Mouse (Mus musculus): ENCODE results near the gene Rps11.
"Not testable (repeated sequence)": the region's sequence is repeated elsewhere in the genome, so short reads cannot be mapped to it uniquely, and the experiment has no call there.

Rps11 gene

GRCm38 (mm10) chr7:45124224-45125143 lies at the start of gene Rps11:
Gene Rps11 (minus strand): TSS chr7:45124439.
- peak; percentile 99 for DNase-seq (ENCODE audit: low spot score)

DNA sequence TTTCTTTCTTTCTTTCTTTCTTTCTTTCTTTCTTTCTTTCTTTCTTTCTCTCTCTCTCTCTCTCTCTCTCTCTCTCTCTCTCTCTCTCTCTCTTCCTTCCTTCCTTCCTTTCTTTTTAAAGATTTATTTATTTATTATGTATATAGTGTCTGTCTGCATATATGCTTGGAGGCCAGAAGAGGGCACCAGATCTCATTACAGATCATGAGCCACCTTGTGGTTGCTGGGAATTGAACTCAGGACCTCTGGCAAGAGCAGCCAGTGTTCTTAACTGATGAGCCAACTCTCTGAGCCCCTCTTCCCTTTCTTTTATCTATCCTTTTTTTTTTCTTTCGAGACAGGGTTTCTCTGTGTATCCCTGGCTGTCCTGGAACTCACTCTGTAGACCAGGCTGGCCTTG lies 49.5 kb upstream of the Rps11 start:
- not testable (repeated sequence) for DNase-seq (ENCODE audit: low spot score)

GRCm38 (mm10) chr7:45172974-45173373 lies 48.7 kb upstream of the Rps11 start:
- no peak for DNase-seq (ENCODE audit: low spot score)

- DNase-seq (ENCODE audit: low spot score), result no peak
Observed at GRCm38 (mm10) chr7:45169495-45169894, 45.3 kb upstream of the Rps11 start.

DNA sequence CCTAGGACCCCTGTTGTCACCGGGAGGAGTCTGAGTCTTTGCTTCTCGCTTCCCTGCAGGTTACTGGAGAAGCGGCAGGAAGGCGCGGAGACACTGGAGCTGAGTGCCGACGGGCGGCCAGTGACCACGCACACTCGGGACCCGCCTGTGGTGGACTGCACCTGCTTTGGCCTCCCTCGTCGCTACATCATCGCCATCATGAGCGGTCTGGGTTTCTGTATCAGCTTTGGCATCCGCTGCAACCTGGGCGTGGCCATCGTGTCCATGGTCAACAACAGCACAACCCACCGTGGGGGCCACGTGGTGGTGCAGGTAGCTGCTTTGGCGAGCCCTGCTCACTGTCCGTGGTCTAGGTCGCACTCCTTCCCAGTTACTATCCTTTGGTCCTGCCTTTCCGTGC lies 44.4 kb upstream of the Rps11 start:
- no peak for DNase-seq (ENCODE audit: low spot score)

GRCm38 (mm10) chr7:45167761-45168445 lies 43.7 kb upstream of the Rps11 start:
- no peak for DNase-seq (ENCODE audit: low spot score)

DNA sequence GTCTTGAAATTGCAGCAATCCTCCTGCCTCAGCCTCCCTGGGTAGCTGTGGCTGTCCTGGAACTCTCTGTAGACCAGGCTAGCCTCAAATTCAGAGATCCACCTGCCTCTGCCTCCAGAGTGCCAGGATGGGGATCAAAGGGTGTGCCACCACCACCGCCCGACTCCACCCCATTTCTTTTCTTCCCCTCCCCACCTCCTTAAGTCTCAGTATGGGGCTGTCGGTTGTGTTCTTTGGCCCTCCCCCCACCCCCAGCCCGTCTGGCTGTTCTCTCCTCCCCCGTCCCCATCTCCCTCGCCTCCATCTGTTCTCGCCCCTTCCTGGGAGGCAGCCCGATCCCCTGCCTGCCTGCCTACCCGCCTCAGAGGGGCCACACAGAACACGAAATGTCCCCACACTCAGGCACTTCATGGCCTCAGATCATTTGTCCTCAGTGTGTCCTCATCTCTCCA lies 42.7 kb upstream of the Rps11 start:
- DNase-seq (ENCODE audit: low spot score), result no peak

DNA sequence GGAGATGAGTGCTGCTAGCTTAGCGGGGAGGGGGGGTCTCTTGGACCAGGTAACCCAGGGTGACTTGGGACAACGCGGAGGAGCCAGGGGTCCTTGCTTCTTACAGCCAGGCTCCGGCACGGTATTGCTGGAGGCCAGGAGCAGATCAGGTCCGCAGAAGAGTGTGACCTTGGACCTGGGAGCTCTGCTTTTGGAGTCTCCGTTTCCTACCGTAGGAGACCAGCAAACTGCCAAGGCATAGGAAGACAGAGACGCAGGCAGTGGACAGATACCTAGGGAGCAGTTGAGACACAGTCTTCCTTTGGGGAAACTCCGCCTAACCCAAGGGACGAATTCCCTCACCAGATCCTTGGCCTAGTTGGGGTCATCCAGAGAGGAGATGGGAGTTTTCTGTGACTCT lies 41.5 kb upstream of the Rps11 start:
- no peak for DNase-seq (ENCODE audit: low spot score)

GRCm38 (mm10) chr7:45164833-45165232 lies 40.6 kb upstream of the Rps11 start:
- no peak for DNase-seq (ENCODE audit: low spot score)

DNA sequence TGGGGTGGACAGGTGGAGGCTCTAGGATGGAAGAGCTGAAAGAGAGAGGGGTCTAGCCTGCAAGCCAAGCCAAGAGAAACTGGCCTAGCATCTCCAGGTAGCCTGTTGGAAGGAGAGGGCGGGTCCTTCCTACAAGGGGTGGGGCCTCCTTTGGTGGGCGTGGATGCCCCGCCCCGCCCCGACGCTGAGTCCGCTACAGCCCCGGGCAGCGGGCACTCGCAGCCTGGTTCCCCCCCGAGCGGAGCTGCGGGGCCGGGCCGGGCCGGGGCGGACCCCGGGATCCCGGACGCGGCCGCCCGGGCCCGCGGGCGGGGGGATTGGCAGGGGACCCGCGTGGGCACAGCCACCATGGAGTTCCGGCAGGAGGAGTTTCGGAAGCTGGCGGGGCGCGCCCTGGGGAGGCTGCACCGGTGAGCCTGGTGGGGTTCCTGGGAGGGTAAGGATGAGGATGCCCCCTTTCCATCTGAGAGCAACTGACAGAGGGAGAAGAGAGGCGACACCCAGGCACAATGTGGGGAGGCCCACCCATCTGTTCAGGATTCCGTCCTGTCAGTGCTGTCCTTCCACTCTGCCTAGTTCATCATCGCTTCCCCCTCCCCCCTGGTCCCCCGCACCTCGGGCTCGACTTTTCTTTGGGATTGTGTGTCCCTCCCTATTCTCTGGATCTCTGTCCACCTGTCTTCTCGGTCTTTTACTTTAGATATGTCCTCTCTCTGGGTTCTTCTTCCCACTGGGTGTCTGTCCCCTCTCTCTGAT lies 39.7 kb upstream of the Rps11 start, which contains the start of gene Slc17a7:
Gene Slc17a7 (plus strand): TSS at position 215 of the 756 bp plus-strand sequence.
- DNase-seq (ENCODE audit: low spot score), result no peak

- DNase-seq (ENCODE audit: low spot score), result no peak
Observed at GRCm38 (mm10) chr7:45162996-45163615, 38.9 kb upstream of the Rps11 start.

DNA sequence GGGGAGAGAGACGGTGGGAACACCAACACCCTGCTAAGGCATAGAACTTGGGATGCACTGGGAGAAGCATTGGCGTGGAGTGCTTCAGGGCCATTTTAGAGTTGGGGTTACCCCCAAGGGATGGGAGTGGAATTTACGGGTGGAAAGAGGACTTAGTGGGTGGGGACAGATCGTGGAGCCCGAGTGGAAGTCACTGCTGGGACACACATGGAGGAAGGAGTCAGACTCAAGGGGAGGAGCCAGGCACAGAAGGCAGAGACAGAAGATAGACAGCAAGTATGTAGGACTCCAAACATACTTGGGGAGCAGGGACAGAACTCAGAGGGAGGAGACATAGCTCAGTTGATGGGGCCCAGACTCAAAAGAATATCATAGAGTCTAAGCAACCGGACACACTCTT lies 38.3 kb upstream of the Rps11 start:
- DNase-seq (ENCODE audit: low spot score), result no peak

GRCm38 (mm10) chr7:45161612-45162473 lies 37.6 kb upstream of the Rps11 start:
- peak; percentile 89 for DNase-seq (ENCODE audit: low spot score)

- DNase-seq (ENCODE audit: low spot score), result no peak
Observed at GRCm38 (mm10) chr7:45160866-45161265, 36.6 kb upstream of the Rps11 start.

DNA sequence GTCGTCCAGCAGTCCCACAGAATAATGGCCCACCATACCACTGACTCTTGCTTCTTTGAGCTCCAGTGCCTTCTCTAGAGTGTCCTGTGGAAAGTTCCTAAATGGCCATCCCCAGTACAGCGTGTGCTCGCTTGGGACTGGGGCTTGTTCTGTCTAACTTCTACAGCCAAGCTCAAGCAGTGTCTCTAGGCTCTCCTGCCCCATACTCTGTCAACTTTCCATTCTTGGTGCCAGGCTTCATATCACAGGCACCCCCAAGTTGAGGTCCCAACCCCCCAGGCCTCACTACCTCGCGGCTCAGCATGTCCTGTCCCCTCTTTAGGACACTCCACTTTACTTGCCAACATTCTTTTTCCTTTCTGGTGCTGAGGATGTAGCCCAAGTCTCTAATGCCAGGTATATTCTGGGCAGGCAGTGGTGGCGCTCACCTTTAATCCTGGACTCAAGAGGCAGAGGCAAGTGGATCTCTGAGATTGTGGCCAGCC lies 36.1 kb upstream of the Rps11 start:
- no peak for DNase-seq (ENCODE audit: low spot score)

DNA sequence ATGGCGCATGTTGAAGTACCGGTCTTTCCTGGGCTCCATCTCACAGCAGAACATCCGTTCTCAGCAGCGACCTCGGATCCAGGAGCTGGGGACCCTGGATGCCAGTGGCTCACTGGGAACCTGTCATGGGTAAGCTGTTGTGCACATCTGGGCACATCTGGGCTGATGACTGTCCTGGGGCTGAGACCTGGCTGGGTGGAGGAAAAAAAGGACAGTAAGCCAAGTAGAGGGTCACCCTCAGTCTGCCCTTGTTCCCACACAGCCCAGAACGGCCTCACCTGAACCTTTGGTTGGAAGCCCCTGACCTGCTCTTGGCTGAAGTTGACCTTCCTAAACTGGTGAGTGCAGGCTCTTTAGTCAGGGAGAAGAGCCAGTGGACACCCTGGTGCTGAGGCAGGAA lies 34.8 kb upstream of the Rps11 start:
- no peak for DNase-seq (ENCODE audit: low spot score)

- DNase-seq (ENCODE audit: low spot score), result no peak
Observed at GRCm38 (mm10) chr7:45157459-45157858, 33.2 kb upstream of the Rps11 start.

- no peak for DNase-seq (ENCODE audit: low spot score)
Observed at GRCm38 (mm10) chr7:45156206-45156605, 32.0 kb upstream of the Rps11 start.

DNA sequence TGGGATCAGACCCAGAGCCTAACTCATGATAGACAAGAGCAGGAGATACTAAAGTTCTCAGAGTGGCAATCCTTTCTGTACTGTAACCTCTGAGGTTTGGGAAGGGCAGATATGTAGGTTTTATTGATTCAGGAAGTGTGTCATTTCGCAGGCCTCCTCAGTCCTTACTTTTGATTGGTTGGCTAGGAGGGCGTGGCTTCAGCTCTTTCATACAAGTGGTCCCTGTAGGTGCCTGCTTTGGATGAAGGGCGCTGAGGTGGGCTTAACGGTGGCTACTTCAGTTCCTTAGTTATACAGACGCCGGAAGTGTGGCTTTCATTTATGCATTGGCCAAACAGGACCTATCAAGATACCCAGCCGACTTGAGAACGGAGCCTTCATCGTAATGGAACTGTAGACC lies 31.4 kb upstream of the Rps11 start:
- DNase-seq (ENCODE audit: low spot score), result no peak

DNA sequence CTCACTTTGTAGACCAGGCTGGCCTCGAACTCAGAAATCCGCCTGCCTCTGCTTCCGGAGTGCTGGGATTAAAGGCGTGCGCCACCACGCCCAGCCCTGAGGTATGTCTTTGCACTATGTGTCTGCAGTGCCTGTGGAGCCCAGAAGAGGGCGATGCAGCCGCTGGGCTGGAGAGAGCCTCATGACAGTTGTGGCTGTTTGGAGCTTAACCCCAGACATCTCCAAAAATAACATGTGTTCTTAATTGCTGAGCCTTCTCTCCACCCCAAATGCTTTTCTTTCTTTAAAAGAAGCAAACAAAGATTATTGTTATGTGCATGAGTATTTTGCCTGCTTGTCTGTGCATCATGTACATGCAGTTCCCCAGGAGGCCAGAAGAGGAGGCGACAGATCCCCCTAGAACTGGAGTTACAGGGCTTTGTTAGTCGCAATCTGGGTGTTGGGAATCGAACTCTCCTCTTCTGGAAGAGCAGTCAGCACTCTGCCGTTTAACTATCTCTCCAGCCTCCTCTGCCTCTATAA lies 30.8 kb upstream of the Rps11 start:
- no peak for DNase-seq (ENCODE audit: low spot score)
